Mouse (Mus musculus) testis, adult 2 months (tissue): ENCODE results near the gene Scel. TPM values are rescaled to one million over a fixed set of nuclear protein-coding genes. Genes with fewer than 3 reads are reported as not detected.
A peak's percentile ranks its signal among the peaks of the same experiment; 100 is the strongest.

Source experiments
- H3K27ac ChIP-seq: fragments of 200-500 bp; 2 replicates; pipeline ENCODE4 v1.5.1; 2012; ENCODE audit warnings: low read depth, low read length; ENCODE audit not compliant: control insufficient read depth, insufficient read depth
- H3K27me3 ChIP-seq: fragments of 200-500 bp; 2 replicates; pipeline ENCODE4 v1.6.1; 2012; ENCODE audit warnings: mild to moderate bottlenecking, low read length, moderate library complexity; ENCODE audit not compliant: control insufficient read depth, insufficient read depth
- H3K36me3 ChIP-seq: fragments of 200-500 bp; 2 replicates; pipeline ENCODE4 v1.6.1; 2012; ENCODE audit warnings: mild to moderate bottlenecking, low read length; ENCODE audit not compliant: control insufficient read depth, insufficient read depth
- H3K4me1 ChIP-seq: fragments of 200-500 bp; 2 replicates; pipeline ENCODE4 v1.6.1; 2012; ENCODE audit warnings: low read length; ENCODE audit not compliant: control insufficient read depth, insufficient read depth
- H3K4me3 ChIP-seq: fragments of 200-500 bp; 2 replicates; pipeline ENCODE4 v1.5.1; 2012; ENCODE audit warnings: low read depth, mild to moderate bottlenecking, low read length, moderate library complexity, mixed read lengths; ENCODE audit not compliant: control insufficient read depth
- CTCF ChIP-seq: fragments of 200-500 bp; IDR thresholded peaks from 2 replicates; pipeline ENCODE4 v1.5.1; 2012; ENCODE audit warnings: low read depth, mild to moderate bottlenecking, inconsistent platforms, low read length, moderate library complexity; ENCODE audit not compliant: control insufficient read depth, insufficient read depth, insufficient replicate concordance
- POLR2A ChIP-seq: fragments of 200-500 bp; IDR thresholded peaks from 2 replicates; pipeline ENCODE4 v1.6.1; 2012; ENCODE audit warnings: low read depth, mild to moderate bottlenecking, inconsistent platforms, low read length, moderate library complexity; ENCODE audit not compliant: control insufficient read depth
- polyA plus RNA-seq: library from polyadenylated mRNA; depleted of rRNA; stranded (reverse); fragments of >200 nt; gene quantifications from 2 replicates; pipeline ENCODE4 v1.2.3, GENCODE M21; 2012

Scel gene
- polyA plus RNA-seq, 1 experiment = not detected

GRCm38 (mm10) chr14:103613573-103614271 lies 100.6 kb downstream of the Scel start:
- no peaks in the 10 kb centered on the region for H3K36me3 ChIP-seq
- no peak overlapping the region for H3K27ac ChIP-seq
- no peak for TF ChIP-seq CTCF
- TF ChIP-seq POLR2A = no peak
- no peaks in the 10 kb centered on the region for H3K27me3 ChIP-seq
- no peaks in the 10 kb centered on the region for H3K4me1 ChIP-seq
- no peak overlapping the region for H3K4me3 ChIP-seq

- no peak overlapping the region for H3K27ac ChIP-seq
- no peaks in the 10 kb centered on the region for H3K36me3 ChIP-seq
- H3K4me3 ChIP-seq = no peak overlapping the region
- TF ChIP-seq POLR2A (no peak), CTCF (no peak)
- no peaks in the 10 kb centered on the region for H3K4me1 ChIP-seq
- H3K27me3 ChIP-seq = no peaks in the 10 kb centered on the region
Measured at GRCm38 (mm10) chr14:103614272-103614587, 101.1 kb downstream of the Scel start.

- no peak overlapping the region for H3K27ac ChIP-seq
- no peak overlapping the region for H3K4me3 ChIP-seq
- H3K4me1 ChIP-seq = no peaks in the 10 kb centered on the region
- no peaks in the 10 kb centered on the region for H3K36me3 ChIP-seq
- TF ChIP-seq CTCF = no peak
- TF ChIP-seq POLR2A = no peak
- H3K27me3 ChIP-seq = no peaks in the 10 kb centered on the region
Measured at GRCm38 (mm10) chr14:103619756-103620155, 106.6 kb downstream of the Scel start.

DNA sequence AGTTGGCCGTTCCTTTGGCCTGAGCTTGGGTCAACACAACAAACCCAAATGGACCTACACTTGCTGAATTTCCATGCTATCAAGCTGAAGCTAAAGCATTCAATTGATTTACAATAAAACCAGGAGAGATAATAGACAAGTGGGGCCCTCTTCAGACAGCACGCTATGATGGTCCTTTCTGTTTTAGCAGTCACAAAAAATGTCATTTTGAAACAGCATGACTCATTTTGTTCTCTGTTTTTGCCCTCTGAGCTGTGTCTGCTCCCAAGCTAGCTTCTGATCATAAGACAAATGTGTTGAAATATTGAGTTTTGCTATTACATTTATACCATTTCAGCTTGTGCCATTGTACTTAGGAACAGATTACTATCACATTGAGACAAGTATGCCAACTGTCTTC lies 108.1 kb downstream of the Scel start:
- Histone ChIP-seq H3K27ac (no peak overlapping the region), H3K36me3 (no peaks in the 10 kb centered on the region), H3K4me1 (no peaks in the 10 kb centered on the region), H3K27me3 (no peaks in the 10 kb centered on the region), H3K4me3 (no peak overlapping the region)
- no peak for TF ChIP-seq CTCF
- no peak for TF ChIP-seq POLR2A

DNA sequence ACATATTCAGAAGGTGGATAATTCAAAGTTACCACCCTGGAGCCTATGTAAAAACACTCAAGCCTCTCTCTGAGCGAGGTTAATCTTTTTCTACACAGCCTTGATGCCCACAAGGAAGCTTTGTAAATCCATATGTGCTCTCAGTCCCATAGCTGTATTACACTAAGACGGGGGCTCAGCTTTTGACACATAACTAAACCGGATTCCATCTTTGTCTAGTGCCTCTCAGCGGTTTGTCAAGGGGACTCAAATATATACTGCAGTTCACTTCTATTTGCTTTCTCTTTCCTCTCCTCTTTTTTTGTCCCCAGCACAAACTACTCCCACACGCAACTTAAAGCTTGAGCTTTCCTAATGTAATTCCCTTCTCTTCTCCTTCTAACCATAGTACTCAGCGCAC lies 113.0 kb downstream of the Scel start:
- TF ChIP-seq POLR2A (no peak), CTCF (no peak)
- Histone ChIP-seq H3K4me3 (no peak overlapping the region), H3K4me1 (no peaks in the 10 kb centered on the region), H3K36me3 (no peaks in the 10 kb centered on the region), H3K27me3 (no peaks in the 10 kb centered on the region), H3K27ac (no peak overlapping the region)

DNA sequence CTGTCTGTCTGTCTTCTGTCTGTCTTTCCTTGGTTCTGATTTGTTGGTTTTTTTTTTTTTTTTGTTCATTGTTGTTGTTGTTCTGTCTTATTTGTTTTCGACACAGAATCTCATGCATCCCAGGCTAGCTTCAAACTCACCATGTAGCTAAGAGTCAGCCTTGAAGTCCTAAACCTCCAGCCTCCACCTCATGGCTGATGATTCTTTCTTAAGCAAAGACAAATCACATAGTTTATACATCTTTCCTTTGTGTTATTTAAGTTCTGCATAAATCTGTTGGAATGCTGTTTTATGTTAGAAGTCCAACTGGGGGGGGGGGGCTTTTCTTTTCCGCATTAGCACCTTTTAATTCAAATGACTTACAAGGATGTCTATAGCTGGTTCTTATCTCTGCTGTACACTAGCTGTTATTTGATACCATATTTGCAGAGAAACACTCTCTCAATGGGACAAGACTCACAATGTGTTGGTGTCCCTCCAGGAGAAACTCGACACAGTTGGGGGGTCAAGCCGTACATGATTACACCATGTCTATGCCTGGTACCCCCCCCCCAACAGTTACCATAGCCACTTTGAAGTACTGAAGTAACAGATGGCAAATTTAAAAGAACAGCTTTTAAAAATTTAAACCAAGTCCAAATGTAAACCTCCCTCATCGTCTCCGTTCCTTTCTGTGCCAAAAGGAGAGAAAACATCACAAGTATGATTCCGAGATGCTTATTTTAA lies 116.7 kb downstream of the Scel start:
- Histone ChIP-seq H3K27me3 (no peaks in the 10 kb centered on the region), H3K4me3 (no peak overlapping the region), H3K4me1 (no peaks in the 10 kb centered on the region), H3K36me3 (no peaks in the 10 kb centered on the region), H3K27ac (no peak overlapping the region)
- no peak for TF ChIP-seq POLR2A
- TF ChIP-seq CTCF = no peak

GRCm38 (mm10) chr14:103630545-103630944 lies 117.4 kb downstream of the Scel start:
- Histone ChIP-seq H3K4me1 (no peaks in the 10 kb centered on the region), H3K27me3 (no peaks in the 10 kb centered on the region), H3K4me3 (no peak overlapping the region), H3K27ac (no peak overlapping the region), H3K36me3 (no peaks in the 10 kb centered on the region)
- TF ChIP-seq CTCF (peak; percentile 44; the same call in 1 of the 2 replicates), POLR2A (no peak)

- no peak for TF ChIP-seq POLR2A
- TF ChIP-seq CTCF = no peak
- no peak overlapping the region for H3K27ac ChIP-seq
- no peak overlapping the region for H3K4me3 ChIP-seq
- H3K36me3 ChIP-seq = no peaks in the 10 kb centered on the region
- H3K27me3 ChIP-seq = no peaks in the 10 kb centered on the region
- H3K4me1 ChIP-seq = no peaks in the 10 kb centered on the region
Measured at GRCm38 (mm10) chr14:103643933-103644332, 130.8 kb downstream of the Scel start.
